Mouse (Mus musculus) olfactory bulb, adult 2 months (tissue): Measurements from ENCODE around the gene Tomm20l.

Source experiments
- CTCF ChIP-seq: fragments of 200-500 bp; IDR thresholded peaks from 2 replicates; pipeline ENCODE4 v1.5.1; 2012; ENCODE audit warnings: low read depth, mild to moderate bottlenecking, low read length, moderate library complexity; ENCODE audit not compliant: insufficient read depth
- POLR2A ChIP-seq: fragments of 200-500 bp; IDR thresholded peaks from 2 replicates; pipeline ENCODE4 v1.6.1; 2012; ENCODE audit warnings: mild to moderate bottlenecking, low read depth, low read length, moderate library complexity; ENCODE audit not compliant: insufficient read depth

GRCm38 (mm10) chr12:71150167-71150566 lies 38.9 kb downstream of the Tomm20l start:
- no peak for TF ChIP-seq POLR2A
- no peak for TF ChIP-seq CTCF
